Mouse (Mus musculus) adrenal gland, adult (tissue): ENCODE results near the gene Slfn5.
"Not testable (repeated sequence)": the region's sequence is repeated elsewhere in the genome, so short reads cannot be mapped to it uniquely, and the experiment has no call there.

Source experiments
- DNase-seq, 2 experiments: peaks; one replicate each; pipeline ENCODE4 v3.0.0; 2022 to 2023; ENCODE audit warnings: low spot score in 1 of 2; ENCODE audit not compliant: inconsistent age in 2 of 2

Gene Slfn5

GRCm38 (mm10) chr11:82950736-82951481 is at the start of gene Slfn5:
Gene Slfn5 (plus strand): TSS chr11:82951349.
- DNase-seq: peak; percentile 45 to 69

DNA sequence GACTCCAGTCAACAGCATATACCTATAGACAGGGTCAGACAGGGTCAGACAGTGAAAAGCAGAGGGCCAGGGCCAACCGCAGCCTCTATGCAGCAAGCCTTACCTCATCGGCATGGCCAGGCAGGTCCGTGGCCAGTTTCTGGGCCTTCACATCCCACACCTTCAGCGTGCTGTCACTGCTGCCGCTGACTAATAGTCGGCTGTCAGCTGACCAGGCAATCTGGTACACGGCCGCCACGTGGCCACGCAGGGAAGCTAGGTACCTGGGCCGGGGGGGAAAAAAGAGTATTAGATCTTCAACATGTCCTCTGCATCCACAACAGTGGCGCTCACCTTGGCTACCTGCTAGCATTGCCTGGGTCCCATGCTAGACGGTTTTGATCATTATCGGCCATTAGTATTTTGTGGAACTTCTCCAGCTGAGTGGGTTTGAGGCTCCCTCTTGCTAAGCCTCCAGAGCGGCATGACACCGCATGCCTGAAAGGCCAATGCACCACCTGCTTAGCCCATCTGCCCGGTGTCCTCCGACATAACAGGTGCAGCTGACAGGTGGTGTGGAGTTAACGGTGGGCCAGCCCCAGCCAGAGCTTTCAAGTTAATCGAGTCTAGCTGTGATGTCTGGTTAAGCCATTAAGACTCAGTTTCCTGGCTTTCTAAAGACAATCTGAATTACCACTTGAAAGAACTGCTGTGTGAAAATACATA is 49.4 kb upstream of the Slfn5 start:
- no peak for DNase-seq

DNA sequence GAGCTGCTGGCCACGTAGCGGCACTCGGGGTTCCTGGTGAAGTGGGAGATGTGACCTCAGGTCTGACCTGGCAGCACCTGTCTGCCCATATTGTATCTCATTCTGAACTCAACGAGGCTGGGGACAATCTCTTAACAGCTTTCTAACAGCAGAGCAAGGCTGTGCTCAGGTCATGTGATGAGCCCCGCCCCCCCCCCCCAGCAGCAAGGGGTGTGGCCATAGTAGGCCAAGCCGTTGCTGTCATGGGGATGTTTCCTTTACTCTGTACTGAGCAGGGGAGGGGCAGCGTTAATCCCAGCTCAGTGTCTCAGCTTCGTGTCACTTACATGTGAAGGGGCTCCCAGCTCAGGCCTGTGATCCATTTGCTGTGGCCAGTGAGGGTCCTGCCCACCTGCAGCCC is 46.2 kb upstream of the Slfn5 start:
- DNase-seq: no peak

DNA sequence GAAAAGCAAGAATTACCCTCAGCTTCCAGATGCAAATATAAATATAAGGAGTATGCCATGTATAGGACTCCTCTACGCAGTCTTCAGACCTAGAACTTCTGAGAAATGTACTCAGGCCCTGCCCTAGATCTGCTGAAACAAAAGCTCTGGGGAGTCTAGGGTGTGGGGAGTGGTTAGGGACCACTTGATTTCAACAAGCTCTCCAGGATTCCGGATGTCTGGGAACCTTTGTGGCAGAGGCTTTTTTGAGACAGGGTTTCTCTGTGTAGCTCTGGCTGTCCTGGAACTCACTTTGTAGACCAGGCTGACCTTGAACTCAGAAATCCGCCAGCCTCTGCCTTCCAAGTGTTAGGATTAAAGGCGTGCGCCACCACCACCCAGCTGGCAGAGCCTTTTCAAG is 45.3 kb upstream of the Slfn5 start:
- DNase-seq: no peak

DNA sequence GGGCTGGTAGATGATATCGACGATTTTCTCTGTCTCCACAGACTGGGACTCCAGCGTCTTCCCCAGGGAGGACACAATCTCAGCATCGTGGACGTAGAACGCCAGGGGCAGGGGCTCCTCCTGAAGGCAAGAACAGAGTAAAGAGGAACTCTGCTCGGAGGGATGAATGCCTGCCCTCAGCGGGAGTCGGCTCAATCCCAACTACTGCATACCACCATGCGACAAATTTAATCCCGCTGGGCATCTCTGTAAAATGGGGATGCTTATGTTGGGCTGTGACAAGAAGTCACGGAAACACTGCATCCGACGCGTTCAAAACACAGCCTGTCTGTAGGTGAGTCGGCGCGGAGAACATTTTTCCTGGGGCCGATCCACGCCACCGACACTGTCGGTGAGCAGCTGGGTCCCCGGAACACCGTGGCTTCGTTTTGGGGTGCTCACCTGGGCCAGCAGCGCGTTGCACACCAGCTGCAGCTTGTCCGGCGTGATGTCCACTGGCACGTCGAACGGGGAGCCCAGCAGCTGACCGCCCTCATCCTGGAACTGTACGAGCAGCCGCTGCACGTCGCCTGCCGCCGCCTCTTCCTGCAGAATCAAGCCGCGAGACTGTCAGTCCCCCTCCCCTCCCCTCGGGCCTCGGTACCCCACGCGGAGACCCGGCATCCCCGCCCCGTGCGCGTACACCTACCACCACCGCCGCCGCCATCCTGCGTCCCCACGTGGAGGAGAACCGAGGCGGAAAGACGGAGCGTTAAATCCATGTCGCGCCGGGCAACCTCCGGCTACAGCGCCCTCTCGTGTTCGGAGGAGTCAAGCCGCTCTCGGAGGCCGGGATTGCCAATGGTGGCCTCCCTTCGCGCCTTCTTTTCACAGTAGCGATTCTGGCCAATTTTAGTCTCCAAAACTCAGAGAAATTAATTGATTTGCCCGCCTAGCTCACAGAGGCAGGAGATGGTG is 43.2 kb upstream of the Slfn5 start, which contains the start of gene Nle1:
Gene Nle1 (minus strand): TSS at position 761 of the 957 bp plus-strand sequence.
- DNase-seq: peak; percentile 88 to 97

- no peak for DNase-seq
Observed at GRCm38 (mm10) chr11:82908608-82908989, 42.5 kb upstream of the Slfn5 start.

DNA sequence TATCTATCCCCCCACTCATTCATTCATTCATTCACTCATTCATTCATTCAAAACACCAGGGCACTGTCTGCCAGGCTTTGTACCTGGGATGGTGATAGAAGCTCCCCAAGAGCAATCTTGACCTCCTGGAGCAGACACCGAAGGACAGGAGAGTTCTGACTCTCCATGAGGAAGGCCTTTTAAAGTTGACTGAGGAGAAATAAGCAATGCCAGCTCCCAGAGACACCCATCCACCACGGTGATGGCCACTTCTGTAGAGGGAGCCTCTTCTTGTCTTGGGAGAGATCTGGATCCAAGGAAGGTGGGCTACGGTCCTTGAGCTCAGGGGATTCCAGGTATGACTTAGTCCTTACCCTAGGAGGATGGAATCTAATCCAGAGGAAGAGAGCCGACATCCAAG is 40.9 kb upstream of the Slfn5 start, which contains the start of gene Unc45b:
Gene Unc45b (plus strand): TSS at position 301 of the 400 bp plus-strand sequence.
- DNase-seq: no peak

GRCm38 (mm10) chr11:82910679-82911389 is 40.3 kb upstream of the Slfn5 start:
- DNase-seq: no peak

GRCm38 (mm10) chr11:82914711-82915352 is 36.3 kb upstream of the Slfn5 start:
- peak; percentile 63 to 91 for DNase-seq

DNA sequence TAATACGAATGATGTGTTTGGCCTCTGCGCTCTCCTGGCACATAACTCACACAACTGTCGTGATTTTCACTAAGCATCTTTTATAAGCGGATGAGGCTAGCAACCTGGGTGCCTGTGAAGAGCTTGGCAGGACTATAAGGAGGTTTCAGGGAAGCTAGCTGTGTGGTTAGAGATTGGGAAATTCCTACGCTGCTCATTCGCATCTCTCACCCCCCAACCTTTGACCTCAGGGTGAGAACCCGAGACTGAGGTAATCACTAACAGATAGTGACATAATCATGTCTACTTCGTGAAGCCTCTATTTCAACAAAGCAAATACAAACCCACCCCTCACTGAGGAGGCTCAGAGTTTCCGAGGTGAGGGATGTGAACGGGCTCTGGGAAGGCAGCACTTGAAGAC is 30.4 kb upstream of the Slfn5 start:
- DNase-seq: no peak

GRCm38 (mm10) chr11:82921691-82922090 is 29.5 kb upstream of the Slfn5 start:
- no peak for DNase-seq

GRCm38 (mm10) chr11:82923910-82924309 is 27.2 kb upstream of the Slfn5 start:
- not testable (repeated sequence) for DNase-seq

DNA sequence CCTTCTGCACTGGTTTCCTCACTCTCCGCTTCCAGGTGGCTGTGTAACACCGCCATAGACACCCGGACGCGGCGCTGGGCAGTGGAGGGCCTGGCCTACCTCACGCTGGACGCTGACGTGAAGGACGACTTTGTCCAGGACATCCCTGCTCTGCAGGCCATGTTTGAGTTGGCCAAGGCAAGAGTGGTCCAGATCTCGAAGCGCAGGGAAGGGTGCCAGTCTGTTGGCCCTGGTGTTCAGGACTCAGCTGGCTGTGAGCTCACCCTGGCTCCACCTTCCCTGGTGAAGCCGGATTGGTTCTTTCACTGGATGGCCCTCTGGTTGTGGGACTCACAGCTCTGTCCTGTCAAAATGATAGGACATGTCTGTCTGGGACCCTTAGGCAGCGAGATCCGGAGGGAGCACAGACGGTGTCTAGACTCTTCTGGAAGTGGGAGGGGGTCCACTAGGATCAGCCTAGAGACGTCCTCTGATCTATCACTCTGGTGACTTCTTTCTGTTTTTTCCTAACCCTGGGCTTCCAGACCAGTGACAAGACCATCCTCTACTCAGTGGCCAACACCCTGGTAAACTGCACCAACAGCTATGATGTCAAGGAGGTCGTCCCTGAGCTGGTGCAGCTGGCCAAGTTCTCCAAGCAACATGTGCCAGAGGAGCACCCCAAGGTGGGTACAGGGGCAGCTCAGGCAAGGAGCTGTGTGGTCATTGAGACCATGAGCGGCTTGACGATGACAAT is 22.1 kb upstream of the Slfn5 start:
- DNase-seq: no peak

DNA sequence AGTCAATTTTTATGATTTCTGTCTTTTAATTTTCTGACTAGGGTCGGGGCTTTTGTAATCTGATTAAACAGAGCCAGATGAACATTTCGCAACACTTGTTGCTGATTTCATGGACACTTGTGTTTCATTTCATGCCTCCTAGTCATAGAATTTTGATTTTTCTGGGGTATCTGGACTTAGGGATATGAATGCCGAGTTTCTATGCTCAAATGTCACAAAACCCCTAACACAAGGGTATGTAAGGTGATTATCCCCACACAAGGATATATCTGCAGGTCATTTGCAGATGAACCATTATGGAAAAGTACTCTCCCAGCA is 21.6 kb upstream of the Slfn5 start:
- peak in 1 of 2 experiments; percentile 55 for DNase-seq

- not testable (repeated sequence) for DNase-seq
Observed at GRCm38 (mm10) chr11:82930391-82930955, 20.7 kb upstream of the Slfn5 start.

GRCm38 (mm10) chr11:82931161-82931560 is 20.0 kb upstream of the Slfn5 start:
- not testable (repeated sequence) for DNase-seq

DNA sequence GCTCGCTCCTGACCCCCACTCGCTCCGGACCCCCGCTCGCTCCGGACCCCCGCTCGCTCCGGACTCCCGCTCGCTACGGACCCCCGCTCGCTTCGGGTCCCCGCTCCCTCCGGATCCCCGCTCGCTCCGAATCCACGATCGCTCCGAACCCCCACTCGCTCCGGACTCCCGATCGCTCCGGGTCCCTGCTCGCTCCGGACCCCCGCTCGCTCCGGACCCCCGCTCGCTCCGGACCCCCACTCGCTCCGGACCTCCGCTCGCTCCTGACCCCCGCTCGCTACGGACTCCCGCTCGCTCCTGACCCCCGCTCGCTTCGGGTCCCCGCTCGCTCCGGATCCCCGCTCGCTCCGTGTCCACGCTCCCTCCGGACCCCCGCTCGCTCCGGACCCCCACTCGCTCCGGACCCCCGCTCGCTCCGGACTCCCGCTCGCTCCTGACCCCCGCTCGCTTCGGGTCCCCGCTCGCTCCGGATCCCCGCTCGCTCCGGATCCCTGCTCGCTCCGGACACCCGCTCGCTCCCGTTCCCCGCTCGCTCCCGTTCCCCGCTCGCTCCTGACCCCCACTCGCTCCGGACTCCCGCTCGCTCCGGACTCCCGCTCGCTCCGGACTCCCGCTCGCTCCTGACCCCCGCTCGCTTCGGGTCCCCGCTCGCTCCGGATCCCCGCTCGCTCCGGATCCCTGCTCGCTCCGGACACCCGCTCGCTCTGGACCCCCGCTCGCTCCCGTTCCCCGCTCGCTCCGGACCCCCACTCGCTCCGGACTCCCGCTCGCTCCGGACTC is 19.3 kb upstream of the Slfn5 start:
- not testable (repeated sequence) for DNase-seq

- DNase-seq: no peak
Observed at GRCm38 (mm10) chr11:82933186-82933585, 18.0 kb upstream of the Slfn5 start.
